Mouse (Mus musculus): Measurements from ENCODE around the gene Mcub. TPM values are rescaled to one million over a fixed set of nuclear protein-coding genes. Genes with fewer than 3 reads are reported as not detected.
A peak's percentile ranks its signal among the peaks of the same experiment; 100 is the strongest.

The Mcub gene
- total RNA-seq, 4 experiments from 2014 or later = 0.93 to 3.7 (median 1.7) TPM

GRCm38 (mm10) chr3:129949158-129949773, 20.7 kb downstream of the Mcub start:
- no peak for DNase-seq (ENCODE audit: low spot score in 2 of 2)

GRCm38 (mm10) chr3:129948359-129948758, 21.6 kb downstream of the Mcub start:
- DNase-seq (ENCODE audit: low spot score in 2 of 2) = peak in 1 of 2 experiments; percentile 50

DNA sequence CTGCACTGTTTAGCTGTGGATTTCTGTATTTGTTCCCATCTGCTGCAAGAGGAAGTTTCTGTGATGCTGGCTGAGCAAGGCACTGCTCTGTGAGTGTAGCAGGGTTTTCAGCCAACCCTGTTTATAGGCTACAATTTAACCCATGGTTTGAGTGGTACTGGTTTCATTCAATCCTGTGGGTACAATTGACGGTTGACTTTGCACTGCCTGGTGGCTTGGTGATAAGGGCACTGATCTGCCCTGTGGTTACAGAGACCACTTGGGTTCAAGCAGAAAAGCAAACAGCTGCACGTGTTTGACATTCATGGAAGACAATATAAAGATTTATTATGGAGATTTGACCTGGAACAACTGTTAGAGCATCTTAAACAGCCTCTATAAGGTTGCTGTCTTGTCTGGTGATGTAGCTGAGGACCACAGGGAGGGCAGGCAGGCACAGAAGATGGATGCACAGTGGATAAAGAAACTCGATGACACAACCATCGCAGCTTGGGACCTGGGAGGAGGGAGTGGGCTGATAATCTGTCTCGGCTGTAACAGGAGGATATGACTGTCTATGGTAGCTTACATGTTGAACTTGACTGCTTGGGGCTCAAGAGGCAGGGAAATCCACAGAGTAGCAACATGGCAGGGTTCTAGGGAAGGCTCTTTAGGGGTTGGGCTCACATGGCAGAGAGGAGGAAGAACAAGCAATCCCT, 23.6 kb downstream of the Mcub start:
- DNase-seq (ENCODE audit: low spot score in 2 of 2) = no peak

GRCm38 (mm10) chr3:129943813-129944212, 26.2 kb downstream of the Mcub start:
- DNase-seq (ENCODE audit: low spot score in 2 of 2) = no peak

DNA sequence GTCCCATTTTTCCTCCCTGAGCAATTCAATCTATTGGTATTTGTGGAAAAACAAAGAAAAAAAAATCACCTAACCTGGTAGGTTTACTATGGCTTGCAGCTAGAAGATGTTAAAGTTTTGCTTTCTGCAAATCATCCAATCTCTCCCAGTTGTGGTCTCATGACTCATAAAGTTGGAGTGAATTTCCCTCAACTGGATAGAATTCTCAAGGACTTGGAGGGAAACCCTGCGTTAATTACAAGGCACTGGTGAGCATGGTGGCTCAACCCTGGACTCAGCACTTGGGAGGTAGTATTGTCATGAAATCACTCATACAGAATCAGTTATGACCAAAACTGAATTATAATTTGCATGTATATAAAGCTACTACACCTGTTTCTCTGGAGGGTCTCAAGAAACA, 28.7 kb downstream of the Mcub start:
- no peak for DNase-seq (ENCODE audit: low spot score in 2 of 2)

DNA sequence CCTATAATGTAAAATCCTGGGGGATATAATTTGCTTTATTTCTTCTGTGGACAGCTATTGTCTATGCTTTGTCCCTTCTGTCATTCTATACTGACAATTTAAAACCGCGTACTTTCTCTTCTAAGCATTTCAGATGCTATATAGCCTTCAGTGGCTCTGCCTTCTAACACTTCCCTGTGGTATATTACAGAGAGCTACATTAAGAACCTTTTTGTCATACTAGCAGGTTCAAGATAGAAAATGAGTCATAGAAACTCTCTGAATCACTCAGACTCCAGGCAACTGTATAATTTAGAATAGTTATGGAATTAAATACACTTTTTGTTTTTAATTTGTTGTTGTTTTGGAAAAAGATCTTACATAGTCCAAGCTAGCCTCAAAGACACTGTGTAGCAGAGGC, 29.2 kb downstream of the Mcub start:
- no peak for DNase-seq (ENCODE audit: low spot score in 2 of 2)

- DNase-seq (ENCODE audit: low spot score in 2 of 2) = no peak
Observed at GRCm38 (mm10) chr3:129939058-129939457, 30.9 kb downstream of the Mcub start.

DNA sequence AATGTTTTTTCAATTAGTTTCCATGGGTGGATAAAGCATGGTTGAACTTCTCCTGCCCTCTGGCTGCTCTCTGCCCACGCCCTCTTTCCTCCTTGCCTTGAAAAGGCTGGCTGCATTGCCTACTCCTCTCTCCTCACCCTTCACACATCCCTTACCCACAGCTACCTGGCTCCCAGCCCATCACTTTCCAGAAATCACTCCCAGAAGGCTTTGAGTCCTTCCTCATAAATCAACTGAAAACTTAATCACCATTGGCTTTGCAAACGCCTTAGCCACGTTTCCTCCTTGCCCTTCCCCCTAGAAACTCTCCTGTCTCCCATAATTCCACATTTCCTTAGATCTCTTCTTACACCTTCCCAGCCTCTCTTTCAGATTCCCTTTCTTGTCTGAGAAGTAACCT, 32.2 kb downstream of the Mcub start:
- no peak for DNase-seq (ENCODE audit: low spot score in 2 of 2)

DNA sequence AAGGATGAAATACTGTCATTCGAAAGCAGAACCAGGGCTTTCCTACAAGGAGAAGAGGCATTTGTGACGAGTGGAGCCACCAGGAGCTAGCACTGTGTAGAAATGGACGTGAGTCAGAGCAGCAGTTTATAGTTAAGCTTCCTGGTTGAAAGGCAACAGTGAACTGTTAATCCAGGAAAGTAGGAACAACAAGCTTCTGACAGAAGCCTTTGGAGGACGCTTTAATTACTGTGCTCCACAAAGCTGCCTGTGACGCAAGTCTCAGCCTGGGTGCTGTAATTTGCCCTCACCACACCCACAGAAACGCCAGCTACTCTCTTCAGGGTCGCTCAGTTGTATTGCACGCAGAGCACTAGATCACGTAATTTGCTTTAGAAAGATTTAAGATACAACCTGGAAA, 33.4 kb downstream of the Mcub start:
- DNase-seq (ENCODE audit: low spot score in 2 of 2) = no peak

- DNase-seq (ENCODE audit: low spot score in 2 of 2) = no peak
Observed at GRCm38 (mm10) chr3:129932443-129932842, 37.6 kb downstream of the Mcub start.

DNA sequence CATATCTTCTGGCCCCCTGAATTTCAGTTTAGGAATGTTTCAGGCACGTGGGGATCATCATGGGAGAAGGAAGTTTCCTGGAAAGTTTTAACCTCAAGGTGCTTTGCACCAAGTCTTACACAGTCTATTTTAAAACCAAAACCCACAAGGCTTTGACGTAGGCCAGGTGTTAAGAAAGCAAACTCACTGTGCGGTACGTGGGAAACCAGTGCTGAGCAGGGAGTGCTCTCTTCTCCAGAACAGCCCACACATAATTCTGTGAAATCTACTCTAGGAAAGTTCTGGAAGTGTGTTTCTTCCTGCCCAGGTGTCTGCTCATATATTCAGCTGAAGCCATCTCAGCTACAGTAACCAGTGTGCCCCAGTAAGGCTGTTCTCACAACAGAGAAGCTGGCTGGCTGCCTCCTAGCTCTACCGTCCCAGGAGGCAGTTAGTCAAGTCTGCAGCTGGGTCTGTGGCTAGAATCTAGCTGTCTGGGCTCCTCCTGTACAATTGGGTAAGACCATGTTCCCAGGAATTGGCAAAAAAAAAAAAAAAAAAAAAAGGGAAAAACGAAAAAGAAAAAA, 39.7 kb downstream of the Mcub start:
- peak in 1 of 2 experiments; percentile 20 for DNase-seq (ENCODE audit: low spot score in 2 of 2)

GRCm38 (mm10) chr3:129925861-129926260, 44.1 kb downstream of the Mcub start:
- no peak for DNase-seq (ENCODE audit: low spot score in 2 of 2)

DNA sequence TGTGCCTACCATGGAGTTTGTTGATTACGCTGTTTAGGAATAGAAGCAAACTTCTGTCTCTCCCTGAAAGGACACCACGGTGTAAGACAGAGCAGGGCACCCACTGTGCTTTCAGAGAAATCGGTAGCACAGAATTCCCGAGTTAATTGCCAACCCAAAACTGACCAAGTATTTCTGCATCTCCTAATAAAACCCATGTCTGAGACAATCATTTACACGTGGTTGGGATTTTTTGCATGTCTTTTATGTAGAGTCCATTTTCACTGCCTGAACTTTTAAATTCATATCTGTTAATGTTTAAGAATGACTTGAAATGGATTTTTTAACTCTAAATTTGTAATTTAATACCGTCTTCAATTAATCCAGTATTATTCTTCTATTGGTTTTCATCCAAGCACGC, 46.4 kb downstream of the Mcub start:
- no peak for DNase-seq (ENCODE audit: low spot score in 2 of 2)

GRCm38 (mm10) chr3:129918434-129918833, 51.6 kb downstream of the Mcub start:
- peak; percentile 51 to 54 for DNase-seq (ENCODE audit: low spot score in 2 of 2)

- no peak for DNase-seq (ENCODE audit: low spot score in 2 of 2)
Observed at GRCm38 (mm10) chr3:129917424-129917823, 52.6 kb downstream of the Mcub start.

DNA sequence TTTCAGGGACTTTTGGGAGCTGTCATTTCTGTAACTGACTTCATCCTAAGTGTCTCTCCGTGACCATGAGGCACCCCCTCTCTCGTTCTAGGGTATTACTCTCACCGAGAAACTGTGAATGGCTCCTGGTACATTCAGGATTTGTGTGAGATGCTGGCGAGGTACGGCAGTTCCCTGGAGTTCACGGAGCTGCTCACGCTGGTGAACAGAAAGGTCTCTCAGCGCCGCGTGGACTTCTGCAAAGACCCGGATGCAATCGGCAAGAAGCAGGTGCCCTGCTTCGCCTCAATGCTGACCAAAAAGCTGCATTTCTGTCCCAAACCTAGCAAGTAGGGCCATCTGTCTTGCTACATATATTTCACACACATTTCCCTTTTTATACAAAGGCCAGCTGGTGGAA, 56.8 kb downstream of the Mcub start:
- DNase-seq (ENCODE audit: low spot score in 2 of 2) = no peak

GRCm38 (mm10) chr3:129912025-129912424, 58.0 kb downstream of the Mcub start:
- DNase-seq (ENCODE audit: low spot score in 2 of 2) = no peak

GRCm38 (mm10) chr3:129904381-129905132, 65.4 kb downstream of the Mcub start:
- no peak for DNase-seq (ENCODE audit: low spot score in 2 of 2)

- DNase-seq (ENCODE audit: low spot score in 2 of 2) = no peak
Observed at GRCm38 (mm10) chr3:129903866-129904265, 66.1 kb downstream of the Mcub start.

DNA sequence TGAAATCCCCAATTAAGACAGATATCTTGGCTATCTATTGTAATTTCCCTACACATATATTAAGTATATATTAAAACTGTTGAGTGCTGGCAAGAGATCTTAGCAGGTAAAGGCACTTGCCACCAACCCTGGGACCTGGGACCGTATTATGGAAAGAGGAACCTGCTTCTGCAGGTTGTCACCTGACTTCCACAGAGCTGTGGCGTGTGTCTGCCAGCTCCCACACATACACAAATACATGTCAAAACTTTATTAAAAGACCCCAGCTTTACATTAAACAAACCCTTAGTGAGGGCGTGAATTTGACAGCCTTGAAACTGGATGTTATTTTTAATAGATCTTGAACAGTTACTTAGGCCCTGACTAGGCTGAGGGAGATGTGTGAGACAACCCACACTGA, 66.6 kb downstream of the Mcub start:
- no peak for DNase-seq (ENCODE audit: low spot score in 2 of 2)

DNA sequence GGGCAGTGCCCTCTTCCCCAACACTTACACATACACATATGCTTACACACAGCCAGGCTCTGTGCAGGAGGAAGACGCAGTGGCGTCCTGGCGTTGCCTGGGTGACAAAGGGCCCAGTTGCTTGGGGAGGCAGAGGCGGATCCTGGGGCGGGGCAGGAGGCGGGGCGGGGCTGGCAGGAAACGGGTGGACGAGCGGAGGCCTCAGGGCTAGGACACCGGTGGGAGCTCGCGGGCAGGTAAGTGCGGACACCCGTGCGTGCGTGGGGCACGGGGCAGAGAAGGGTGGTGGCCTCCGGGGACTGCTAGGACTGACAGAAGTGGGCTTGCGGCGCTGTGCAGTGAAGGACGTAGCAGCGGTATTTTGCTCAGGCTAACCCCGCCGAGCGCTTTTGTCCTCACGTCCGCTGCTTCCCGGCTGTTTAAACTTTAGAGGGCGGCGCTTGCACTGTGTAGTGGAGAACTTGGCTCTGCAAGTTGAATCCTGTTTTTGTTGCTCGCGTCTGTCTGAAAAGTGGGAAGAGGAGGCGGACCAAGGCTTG, 68.7 kb downstream of the Mcub start, which contains the start of gene Casp6:
TSS of gene Casp6 (plus strand) at position 155 of the 539 bp plus-strand sequence.
- DNase-seq (ENCODE audit: low spot score in 2 of 2) = peak in 1 of 2 experiments; percentile 46

- no peak for DNase-seq (ENCODE audit: low spot score in 2 of 2)
Observed at GRCm38 (mm10) chr3:129898886-129899285, 71.1 kb downstream of the Mcub start.
